Mouse (Mus musculus): ENCODE data around the gene Gpr142.

Gene Gpr142

DNA sequence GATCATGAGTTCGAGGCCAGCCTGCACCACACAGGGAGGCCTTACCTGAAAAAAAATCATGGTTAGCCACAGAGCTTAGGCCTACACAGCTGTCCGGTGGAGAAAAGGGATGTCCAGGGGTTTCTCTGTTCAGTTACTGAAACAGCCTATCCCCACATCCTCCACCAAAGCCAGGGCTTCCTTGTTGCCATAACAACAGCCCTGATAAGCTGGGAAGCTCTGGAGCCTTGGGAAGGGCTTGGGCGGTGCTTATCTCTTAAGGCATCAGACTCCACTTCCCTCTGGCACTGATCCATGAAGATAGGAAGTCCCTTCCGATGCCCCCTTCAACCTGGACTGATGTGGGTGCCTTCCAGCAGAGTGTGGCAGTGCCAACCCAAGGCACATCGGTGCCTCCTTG lies 34.4 kb downstream of the Gpr142 start:
- no peak for DNase-seq (ENCODE audit: extremely low read depth, insufficient read length, low spot score)

DNA sequence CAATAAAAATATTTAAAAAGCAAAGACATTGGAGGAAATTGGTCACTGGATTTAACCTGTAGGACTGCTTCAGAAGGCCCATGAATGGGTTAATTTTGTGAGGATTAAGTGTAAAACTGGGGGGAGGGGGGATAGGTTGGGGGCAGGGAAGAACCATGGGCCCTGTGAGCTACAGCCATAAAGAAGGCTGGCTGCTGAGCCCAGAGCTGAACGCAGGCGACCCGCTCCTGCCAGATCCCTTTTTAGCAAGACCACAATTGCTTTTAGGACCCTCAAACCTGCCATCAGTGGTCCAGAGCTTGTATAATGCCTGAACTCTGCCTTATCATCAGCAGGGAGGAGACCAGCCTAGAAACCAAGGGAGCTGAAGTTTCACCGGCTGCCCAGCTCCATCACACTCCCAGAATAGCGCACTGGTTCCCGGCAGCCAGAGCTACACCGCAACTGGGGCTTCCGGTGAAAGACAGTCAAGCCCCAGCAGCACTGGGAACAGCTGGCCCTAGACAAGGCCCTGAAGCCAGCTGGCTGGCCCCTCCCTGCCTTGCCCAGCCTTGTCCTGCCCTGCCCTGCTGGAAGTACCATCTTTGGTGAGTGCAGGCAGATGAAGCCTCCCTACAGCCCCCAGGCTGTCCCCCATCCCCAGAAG lies 45.2 kb downstream of the Gpr142 start:
- DNase-seq (ENCODE audit: extremely low read depth, insufficient read length, low spot score): no peak

DNA sequence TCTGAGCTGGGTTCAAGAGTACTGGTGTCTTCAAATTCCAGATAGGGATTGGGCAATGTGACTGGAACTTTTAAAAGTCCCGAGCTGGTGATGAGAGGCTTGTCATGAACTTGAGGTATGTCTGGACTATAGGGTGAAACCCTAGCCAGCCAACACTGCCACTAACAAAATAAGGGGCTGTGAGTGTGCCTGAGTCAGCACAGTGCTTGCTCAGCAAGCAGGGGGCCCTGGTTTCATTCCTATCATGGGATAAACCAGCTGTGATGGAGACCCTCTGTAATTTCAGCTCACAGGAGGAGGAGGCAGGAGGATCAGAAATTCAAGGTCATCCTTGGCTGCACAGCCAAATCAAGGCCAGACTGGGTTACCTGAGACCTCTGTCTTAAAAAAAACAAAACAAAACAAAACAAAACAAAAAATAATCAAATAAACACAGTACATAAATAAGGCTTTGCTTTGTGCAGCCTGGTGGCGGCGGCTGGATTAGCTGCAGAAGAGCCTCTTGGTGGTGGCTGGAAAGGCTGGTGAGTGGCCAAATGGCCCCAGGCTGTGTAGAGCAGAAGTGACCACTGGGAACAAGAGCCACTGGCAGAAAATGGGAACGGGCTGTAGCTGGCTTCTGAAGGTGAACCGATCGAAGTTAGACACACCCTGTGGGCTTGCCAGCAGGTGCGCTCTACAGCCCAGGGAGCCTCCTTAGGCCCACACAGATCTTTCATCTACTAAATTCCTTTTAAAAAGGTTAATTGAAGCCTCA lies 45.9 kb downstream of the Gpr142 start:
- no peak for DNase-seq (ENCODE audit: extremely low read depth, insufficient read length, low spot score)

DNA sequence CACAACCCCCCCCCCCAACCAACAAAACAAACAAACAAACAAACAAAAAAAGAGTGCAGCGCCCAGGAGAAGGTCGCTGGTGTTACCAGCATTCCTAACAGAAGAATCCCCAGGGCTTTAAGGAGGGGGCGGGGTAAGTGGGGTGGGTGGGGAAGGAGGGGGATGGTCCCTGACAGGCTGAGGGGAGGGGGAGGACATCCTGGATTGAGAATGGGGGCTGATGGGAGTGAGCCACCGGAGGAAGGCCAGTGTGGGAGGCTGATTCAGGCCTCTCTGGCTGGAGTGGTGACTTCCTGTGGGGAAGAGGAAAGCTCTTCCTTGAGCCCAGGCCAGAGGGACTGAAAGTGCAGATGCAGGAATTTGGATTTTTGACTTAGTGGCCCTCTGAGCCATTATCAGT lies 47.6 kb downstream of the Gpr142 start:
- no peak for DNase-seq (ENCODE audit: extremely low read depth, insufficient read length, low spot score)

DNA sequence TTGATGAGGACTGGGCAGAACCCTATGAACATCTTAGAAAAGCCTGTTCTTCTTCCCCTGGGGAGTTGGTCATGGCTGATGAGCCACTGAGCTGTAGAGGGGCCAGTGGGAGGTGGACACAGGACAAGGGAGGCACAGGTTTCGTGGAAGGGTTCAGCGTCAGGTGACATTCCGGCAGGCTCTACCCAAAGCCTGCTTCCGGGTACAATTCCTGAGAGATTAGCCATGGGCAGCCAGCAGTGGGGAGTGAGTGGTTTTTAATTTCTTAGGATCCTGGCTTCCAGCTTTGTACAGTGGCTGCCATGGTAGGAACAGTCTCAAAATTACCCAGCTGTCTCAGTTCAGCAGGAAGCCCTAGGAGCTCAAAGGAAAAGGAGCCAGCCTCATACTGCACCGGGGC lies 48.3 kb downstream of the Gpr142 start:
- DNase-seq (ENCODE audit: extremely low read depth, insufficient read length, low spot score): no peak

DNA sequence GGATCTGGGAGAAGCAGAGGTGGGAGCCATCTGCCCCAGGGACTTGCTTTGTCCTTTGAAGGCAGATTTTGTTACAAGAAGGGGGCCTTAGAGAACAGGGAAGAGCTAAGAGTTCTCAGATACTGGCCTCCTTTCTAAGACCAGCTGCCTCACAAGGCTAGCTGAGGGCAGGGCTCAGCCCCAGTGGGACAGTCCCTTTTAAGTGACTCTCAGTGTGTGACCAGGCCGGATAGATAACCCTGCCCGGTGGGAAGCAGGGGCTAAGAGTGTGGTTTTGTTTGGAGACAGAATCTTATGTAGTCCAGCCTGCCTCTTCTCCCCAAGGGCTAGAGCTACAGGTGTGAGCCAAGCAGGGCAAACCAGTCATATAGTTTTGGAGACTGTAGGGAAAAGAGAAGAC lies 50.8 kb downstream of the Gpr142 start:
- no peak for DNase-seq (ENCODE audit: extremely low read depth, insufficient read length, low spot score)

DNA sequence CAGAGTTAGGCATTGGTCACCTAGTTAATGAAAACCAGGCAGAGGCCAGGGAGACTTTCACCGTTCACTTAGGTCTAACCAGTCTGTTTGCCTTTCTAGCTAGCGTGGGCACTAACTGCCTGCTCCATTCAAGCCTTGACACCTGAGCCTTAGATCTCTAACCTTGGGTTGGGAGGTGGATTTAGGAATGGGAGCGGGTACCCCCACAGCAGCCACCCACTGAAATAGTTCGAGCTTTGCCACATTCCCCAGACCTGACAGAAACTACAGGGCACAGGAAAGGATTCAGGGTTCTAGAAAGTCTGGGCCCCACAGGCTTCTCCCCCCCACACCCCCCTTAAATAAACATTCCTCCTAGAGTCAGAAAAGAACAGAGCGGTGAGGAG lies 51.3 kb downstream of the Gpr142 start:
- DNase-seq (ENCODE audit: extremely low read depth, insufficient read length, low spot score): no peak

DNA sequence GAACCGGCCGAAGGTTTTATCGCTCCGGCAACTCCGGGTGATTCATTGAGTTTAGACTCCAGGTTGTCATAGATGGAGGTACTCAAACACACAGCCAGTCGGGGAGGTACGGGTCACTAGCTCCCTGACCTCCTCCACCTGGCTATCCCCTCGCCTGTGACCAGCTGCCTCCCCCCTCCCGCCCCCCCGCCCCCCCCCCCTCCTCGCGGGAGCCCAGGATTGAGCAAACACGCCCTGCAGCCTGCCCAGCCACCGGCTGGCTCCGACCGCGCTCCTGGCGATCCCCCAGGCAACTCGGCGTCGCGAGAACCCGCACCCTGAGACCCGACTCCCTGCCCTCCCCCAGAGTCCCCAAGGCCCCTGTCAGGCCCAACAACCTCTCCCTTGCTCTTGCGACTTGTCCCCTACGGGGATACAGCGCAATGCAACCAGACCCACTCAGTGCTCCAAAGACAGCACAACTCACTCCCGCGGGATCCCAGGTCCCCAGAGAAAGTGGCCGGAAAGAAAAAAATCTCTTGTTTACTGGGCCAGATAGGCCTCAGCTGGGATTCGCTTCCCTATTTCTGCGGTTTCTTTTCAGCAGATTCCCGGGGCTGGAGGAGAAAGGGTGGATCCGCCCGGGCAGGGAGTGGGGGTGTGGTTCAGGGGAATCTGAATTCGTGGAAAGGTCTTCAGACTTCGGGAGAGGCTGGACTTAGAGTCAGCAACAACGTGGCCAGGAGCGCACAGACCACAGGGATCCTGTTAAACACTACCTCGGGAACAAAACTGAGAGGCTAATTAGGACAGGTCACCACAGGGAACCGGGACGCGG lies 51.9 kb downstream of the Gpr142 start, which contains the start of gene Gprc5c:
Gprc5c (plus strand) TSS at position 701 of the 817 bp plus-strand sequence.
- DNase-seq (ENCODE audit: extremely low read depth, insufficient read length, low spot score): no peak

DNA sequence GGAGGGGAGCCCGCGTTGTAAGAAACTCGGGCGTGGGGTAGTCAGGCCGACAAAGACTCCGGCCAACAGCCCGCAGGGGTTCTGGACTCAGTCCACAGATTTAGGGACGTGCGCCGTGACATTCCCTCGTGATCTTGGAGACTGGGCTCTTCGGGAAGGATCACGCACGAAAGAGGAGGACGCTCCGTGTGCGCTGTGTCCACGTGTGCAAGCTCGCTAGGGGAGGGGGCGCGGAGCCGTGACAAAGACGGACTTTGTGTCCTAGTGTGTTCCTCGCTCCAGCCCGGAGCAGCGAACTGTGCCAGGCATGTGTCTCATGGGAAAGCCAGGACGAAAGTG lies 52.5 kb downstream of the Gpr142 start:
- no peak for DNase-seq (ENCODE audit: extremely low read depth, insufficient read length, low spot score)

DNA sequence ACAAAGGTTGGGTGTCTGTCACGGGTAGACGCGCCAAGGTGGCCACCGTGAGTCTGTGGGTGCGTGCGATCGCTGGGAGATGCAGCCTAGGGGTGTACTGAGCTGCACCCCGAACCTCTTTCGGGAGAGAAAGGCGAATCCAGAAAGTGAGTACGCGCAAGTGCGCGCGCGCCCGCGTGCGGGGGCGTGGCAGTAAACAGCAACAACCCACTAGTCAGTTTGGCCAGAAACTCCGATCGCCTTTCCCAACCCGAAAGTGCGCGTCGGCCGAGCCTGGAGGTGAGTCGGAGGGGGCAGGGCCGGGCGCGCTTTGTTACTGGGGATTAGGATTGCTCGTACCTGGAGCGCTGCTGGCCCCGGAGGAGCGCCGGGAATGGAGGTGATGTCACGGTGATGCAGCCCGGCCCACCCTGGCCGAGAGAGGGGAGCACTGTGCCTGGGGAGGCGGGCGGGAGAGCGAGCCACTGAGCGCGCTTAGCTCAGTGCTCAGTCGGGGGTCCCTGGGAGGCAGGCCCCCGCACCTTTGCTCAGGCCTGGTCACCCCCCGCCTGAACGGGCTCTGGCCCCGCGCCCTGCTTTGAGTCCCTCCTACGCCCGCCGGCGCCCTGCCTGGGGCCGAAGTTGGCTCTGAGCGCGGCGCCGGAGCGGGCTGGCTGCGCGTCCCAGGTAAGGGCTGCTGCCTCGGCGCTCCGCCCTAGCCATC lies 53.0 kb downstream of the Gpr142 start:
- DNase-seq (ENCODE audit: extremely low read depth, insufficient read length, low spot score): no peak

DNA sequence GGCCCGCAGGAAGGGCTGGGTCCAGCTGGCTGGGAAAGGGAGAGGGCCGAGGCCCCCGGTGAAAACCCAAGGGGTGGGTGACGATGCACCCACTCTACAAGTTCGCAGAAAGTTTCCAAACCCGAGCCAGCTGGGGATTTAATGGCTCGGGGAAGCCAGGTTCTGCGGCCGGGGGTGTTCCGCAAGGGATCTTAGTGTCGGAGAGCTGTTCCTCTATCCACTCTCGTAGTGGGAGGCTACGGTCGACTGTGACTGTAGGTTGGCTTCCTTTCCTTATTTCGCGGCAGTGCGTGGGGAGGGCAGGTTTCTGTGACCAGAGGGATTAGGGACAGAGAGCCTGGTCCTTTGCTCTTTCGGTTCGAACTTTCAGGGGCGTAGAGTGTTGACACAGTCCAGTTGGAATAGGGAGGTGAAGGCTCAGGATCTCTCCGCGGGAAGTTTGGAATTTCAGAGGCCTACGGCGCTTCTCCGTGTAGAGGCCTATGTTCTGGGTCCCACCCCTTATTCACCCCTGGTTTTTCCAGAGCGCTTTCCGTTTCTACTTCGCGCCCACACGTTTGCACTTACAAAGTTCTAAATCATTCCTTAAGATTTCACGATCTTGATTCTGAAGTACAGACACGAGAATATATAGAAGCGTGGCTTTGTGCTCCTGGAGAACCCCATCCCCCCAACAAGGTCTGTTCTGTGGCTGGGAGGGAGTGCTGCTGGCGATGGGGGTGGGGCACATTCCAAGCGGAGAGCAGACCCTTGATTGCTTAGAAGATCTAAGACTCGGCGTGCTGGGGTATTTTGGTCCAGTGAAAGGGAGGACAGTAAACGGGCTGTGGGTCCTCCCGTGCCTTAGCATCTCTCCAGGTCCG lies 53.8 kb downstream of the Gpr142 start:
- no peak for DNase-seq (ENCODE audit: extremely low read depth, insufficient read length, low spot score)

DNA sequence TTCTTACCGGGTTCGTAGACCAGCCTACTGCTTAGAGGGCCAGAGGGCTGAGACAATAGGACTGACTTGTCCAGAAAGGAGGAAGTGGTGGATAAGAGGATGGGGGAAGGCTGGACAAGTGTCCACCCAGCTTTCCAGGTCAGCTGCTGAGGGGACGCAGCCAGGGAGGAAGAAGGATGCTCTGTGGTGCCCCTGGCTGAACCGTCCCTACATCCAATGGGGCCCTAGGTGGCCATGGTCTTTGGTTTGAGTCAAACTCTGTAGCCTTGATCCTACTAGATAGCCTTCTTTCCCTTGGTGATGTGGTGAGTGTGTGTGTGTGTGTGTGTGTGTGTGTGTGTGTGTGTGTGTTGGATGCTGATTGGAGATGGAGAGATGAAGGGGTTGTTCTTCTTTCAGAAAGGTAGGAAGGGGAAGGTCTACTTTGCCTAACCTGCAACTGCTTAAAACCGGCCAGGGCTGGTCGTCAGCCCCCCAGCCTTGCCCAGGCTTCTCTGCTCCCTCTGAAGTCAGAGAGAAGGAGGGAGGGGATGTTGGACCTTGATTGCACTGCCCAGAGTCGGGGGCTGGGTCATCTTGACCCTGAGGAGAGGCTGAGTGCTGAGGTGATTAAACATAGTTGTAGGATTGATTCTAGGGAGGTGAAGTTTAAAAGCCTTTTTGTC lies 54.6 kb downstream of the Gpr142 start:
- DNase-seq (ENCODE audit: extremely low read depth, insufficient read length, low spot score): no peak

DNA sequence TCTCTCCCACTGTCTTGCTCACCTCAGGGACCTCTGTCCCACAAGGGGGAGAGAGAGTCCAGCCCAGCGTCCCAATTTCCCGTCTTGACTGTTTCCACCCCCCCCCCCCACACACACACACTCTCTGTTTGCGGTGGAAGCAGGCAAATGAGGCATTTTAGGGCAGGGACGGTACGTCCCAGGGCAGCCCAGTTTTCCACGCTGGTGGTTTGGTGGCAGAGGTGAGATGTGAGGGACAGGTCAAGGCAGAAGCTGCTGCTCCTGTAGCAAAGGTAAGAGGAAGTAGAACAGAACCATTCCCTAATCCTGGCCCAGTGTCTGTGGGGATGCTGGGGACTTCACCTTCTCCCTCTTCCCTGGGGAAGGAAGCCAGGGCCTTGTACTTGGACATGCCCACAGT lies 55.9 kb downstream of the Gpr142 start:
- no peak for DNase-seq (ENCODE audit: extremely low read depth, insufficient read length, low spot score)

DNA sequence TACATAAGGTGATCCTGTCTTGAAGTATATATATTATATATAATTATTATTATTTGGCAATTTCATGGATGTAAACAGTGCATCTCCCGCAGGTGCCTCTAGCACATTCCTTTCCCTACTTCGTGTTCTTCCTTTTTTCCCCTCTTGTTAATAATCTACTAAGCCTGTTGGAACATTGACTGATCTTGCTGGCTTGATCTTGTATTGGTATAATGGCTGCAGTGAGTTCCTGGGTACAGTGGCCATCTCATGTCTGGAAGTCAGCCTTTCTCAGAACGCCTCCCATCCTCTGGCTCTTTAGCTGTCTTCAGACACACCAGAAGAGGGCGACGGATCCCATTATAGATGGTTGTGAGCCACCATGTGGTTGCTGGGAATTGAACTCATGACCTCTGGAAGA lies 57.4 kb downstream of the Gpr142 start:
- no peak for DNase-seq (ENCODE audit: extremely low read depth, insufficient read length, low spot score)
